Mouse (Mus musculus) forebrain, embryonic 12.5 days (tissue): ENCODE results near the gene Cacna1b. TPM values are rescaled to one million over a fixed set of nuclear protein-coding genes. Genes with fewer than 3 reads are reported as not detected.
A peak's percentile ranks its signal among the peaks of the same experiment; 100 is the strongest.

Source experiments
- ATAC-seq: fragments of 200-750 bp; cut with Nextera tagmentation; 2 replicates; pipeline ENCODE4 v1.8.0; 2017; ENCODE audit warnings: moderate TSS enrichment; ENCODE audit not compliant: low FRiP score
- H3K27ac ChIP-seq: fragments of 300-500 bp; sonication (generic); 2 replicates; pipeline ENCODE4 v1.5.1; 2016; ENCODE audit warnings: mild to moderate bottlenecking
- H3K27me3 ChIP-seq: fragments of 300-500 bp; sonication (generic); 2 replicates; pipeline ENCODE4 v1.6.1; 2016; ENCODE audit warnings: mild to moderate bottlenecking
- H3K36me3 ChIP-seq: fragments of 300-500 bp; sonication (generic); replicated peaks from 2 replicates; pipeline ENCODE4 v1.6.1; 2016; ENCODE audit warnings: mild to moderate bottlenecking
- H3K4me1 ChIP-seq: fragments of 300-500 bp; sonication (generic); 2 replicates; pipeline ENCODE4 v1.6.1; 2016
- H3K4me2 ChIP-seq: fragments of 300-500 bp; sonication (generic); 2 replicates; pipeline ENCODE4 v1.6.1; 2016; ENCODE audit warnings: mild to moderate bottlenecking, moderate library complexity
- H3K4me3 ChIP-seq: fragments of 300-500 bp; sonication (generic); replicated peaks from 2 replicates; pipeline ENCODE4 v1.5.1; 2016; ENCODE audit warnings: mild to moderate bottlenecking
- H3K9ac ChIP-seq: fragments of 300-500 bp; sonication (generic); 2 replicates; pipeline ENCODE4 v1.6.1; 2016; ENCODE audit warnings: mild to moderate bottlenecking
- H3K9me3 ChIP-seq: fragments of 300-500 bp; sonication (generic); 2 replicates; pipeline ENCODE4 v1.6.1; 2016
- WGBS: fragments of 180-500 bp; shearing (Covaris S2); methylation state at CpG from one replicate; pipeline ENCODE4 v1.1.7; 2016; 5-methylcytosine and 5-hydroxymethylcytosine counted together
- polyA plus RNA-seq: library from polyadenylated mRNA; unstranded; fragments of >200 nt; fragmentation: Nextera tagmentation; extraction: Ambion mirVana; gene quantifications from 2 replicates; pipeline ENCODE4 v1.2.1, GENCODE M21; 2016

Cacna1b gene
- polyA plus RNA-seq: 3.0 and 5.8 TPM in 2 replicates

DNA sequence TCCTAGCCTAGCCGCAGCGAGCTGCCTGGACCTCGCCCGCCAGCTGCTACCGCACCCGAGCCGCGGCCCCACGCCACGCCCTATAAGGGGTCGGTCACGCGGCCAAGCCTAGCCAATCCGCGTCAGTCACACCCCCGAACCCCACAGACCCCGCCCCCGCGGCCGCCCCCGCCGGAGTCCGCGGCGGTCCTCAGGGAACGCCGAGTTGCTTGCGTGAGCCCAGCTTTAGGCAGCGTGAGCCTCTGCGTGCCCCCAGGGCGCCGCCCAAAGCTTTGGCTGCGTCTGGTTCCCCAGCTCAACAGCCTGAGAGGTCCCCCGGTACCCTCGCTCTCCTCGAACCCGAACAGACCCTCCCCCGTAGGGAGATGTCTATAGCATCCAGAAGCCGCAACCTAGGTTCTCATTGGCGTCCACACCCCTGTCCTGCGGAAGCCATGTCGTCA lies at the start of gene Cacna1b:
TSS of gene Cacna1b (minus strand) at position 38 of the 443 bp plus-strand sequence.
- Histone ChIP-seq H3K27ac (peak within 1 kb of the TSS; percentile 50; the same call in 1 of the 2 replicates), H3K9me3 (no peaks in the 10 kb centered on the region), H3K4me1 (peaks cover 18% of the 10 kb centered on the region), H3K9ac (peak within 1 kb of the TSS; percentile 56), H3K27me3 (peaks cover 37% of the 10 kb centered on the region), H3K36me3 (no peaks in the 10 kb centered on the region), H3K4me2 (peak within 1 kb of the TSS; percentile 98), H3K4me3 (peak within 1 kb of the TSS; percentile 75)
- WGBS: 2% methylated on average over 41 of the region's 42 CpGs
- ATAC-seq: peak; percentile 94

DNA sequence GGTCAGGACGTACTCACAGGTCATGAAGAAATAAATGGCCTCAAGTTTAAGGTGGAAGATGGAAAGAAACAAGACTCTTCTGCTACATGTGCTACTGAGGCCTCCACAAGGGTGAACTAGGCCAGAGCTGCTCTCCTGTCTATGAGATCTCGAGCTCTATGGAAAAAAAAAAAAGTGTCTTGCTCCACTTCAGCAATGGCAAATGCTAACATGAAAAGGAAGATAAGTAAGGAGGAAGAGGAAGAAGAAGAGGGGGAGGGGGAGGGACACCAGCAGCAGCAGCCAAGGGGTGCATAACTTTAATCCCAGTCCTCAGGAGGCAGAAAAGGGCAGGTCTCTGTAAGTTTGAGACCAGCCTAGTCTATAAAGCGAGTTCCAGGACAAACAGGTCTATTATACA lies 46.8 kb upstream of the Cacna1b start:
- H3K27me3 ChIP-seq: no peaks in the 10 kb centered on the region
- H3K36me3 ChIP-seq: peaks cover 88% of the 10 kb centered on the region
- H3K4me1 ChIP-seq: no peaks in the 10 kb centered on the region
- no peak overlapping the region for H3K27ac ChIP-seq
- no peak overlapping the region for H3K9ac ChIP-seq
- H3K4me2 ChIP-seq: no peak overlapping the region
- ATAC-seq: no peak
- H3K9me3 ChIP-seq: no peaks in the 10 kb centered on the region
- H3K4me3 ChIP-seq: no peak overlapping the region
- 89% methylated on average over 3 of the region's 3 CpGs for WGBS

DNA sequence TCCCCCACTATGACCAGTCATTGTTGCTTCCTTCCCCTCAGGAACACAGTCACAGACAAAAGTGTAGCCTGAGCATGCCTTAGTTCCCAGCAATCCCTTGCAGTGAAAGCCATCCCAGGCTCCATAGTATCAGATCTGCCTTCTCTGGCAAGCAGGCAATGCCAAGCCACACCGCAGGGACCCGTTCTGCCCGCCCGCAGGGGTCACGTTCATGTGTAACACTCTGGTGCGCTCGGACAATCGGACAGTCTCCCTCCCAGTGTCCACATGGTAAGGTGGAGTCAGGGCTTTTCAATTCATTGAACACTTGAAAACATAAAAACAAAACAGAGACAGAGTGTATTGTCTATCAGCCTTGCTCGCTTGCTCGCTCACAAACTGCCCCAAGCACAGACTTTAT lies 44.7 kb upstream of the Cacna1b start:
- no peak overlapping the region for H3K27ac ChIP-seq
- no peaks in the 10 kb centered on the region for H3K9me3 ChIP-seq
- 83% methylated on average over 10 of the region's 10 CpGs for WGBS
- H3K27me3 ChIP-seq: no peaks in the 10 kb centered on the region
- H3K4me3 ChIP-seq: no peak overlapping the region
- H3K4me2 ChIP-seq: no peak overlapping the region
- H3K36me3 ChIP-seq: peaks cover 91% of the 10 kb centered on the region
- no peaks in the 10 kb centered on the region for H3K4me1 ChIP-seq
- no peak overlapping the region for H3K9ac ChIP-seq
- ATAC-seq: no peak

DNA sequence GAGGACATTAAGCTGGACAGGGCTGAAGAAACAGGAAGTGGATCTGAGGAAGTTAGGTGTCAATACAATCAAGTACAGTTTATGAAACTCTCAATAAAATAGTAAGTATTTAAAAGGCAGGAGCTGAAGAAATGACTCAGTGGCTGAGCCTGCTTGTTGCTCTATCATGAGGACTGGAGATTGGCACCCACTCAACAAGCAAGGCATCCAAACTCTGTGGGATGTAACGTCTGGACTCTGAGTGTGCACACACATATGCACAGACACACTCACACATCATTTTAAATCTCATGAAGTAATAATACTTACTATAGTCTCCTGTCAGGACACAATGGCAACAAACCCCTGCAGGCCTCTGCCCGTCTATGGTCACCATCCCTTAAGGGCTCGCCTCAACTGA lies 44.1 kb upstream of the Cacna1b start:
- H3K27ac ChIP-seq: no peak overlapping the region
- 94% methylated on average over 3 of the region's 3 CpGs for WGBS
- no peak for ATAC-seq
- no peaks in the 10 kb centered on the region for H3K27me3 ChIP-seq
- H3K4me3 ChIP-seq: no peak overlapping the region
- peaks cover 91% of the 10 kb centered on the region for H3K36me3 ChIP-seq
- H3K9ac ChIP-seq: no peak overlapping the region
- no peaks in the 10 kb centered on the region for H3K9me3 ChIP-seq
- no peaks in the 10 kb centered on the region for H3K4me1 ChIP-seq
- no peak overlapping the region for H3K4me2 ChIP-seq

DNA sequence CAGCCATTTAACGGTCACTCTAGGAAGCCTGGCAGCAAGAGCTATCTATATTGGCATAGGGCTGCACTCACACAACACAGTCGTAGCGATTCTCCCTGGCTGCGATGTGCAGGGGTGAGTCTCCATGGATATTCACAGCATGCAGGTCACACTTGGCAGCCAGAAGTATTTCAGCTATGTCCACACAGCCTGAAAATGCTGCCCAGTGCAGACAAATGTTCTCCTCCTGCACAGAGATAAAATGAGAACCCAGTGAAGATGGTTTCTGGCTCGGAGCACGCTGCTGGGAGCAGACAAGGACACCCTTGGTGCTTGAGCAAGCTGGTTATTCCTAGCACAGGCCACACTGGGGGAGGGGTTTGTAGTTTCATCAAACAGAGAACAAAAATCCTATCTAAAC lies 43.2 kb upstream of the Cacna1b start:
- H3K4me3 ChIP-seq: no peak overlapping the region
- no peak overlapping the region for H3K9ac ChIP-seq
- H3K4me2 ChIP-seq: no peak overlapping the region
- no peaks in the 10 kb centered on the region for H3K4me1 ChIP-seq
- no peak overlapping the region for H3K27ac ChIP-seq
- peaks cover 96% of the 10 kb centered on the region for H3K36me3 ChIP-seq
- no peak for ATAC-seq
- 92% methylated on average over 6 of the region's 6 CpGs for WGBS
- no peaks in the 10 kb centered on the region for H3K9me3 ChIP-seq
- H3K27me3 ChIP-seq: no peaks in the 10 kb centered on the region

DNA sequence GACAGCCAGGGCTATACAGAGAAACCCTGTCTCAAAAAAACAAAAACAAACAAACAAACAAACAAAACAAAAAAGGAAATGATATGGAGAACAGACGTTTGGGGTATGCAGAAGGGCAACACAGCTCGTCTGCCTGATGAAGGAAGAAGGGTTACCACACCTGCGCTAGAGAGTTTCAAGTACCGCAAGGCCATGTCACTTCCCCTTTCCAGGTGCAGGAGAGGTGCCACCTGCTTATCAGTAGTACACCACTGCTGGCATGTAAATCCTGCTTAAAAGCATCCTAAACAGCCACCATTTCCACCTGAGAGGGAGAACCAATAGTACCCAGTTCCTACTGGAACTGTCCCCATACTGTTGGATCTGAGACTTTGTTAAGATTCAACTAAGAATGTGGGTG lies 42.7 kb upstream of the Cacna1b start:
- 92% methylated on average over 4 of the region's 4 CpGs for WGBS
- H3K4me3 ChIP-seq: no peak overlapping the region
- H3K36me3 ChIP-seq: peaks cover 96% of the 10 kb centered on the region
- ATAC-seq: no peak
- no peaks in the 10 kb centered on the region for H3K27me3 ChIP-seq
- no peaks in the 10 kb centered on the region for H3K9me3 ChIP-seq
- no peak overlapping the region for H3K4me2 ChIP-seq
- no peaks in the 10 kb centered on the region for H3K4me1 ChIP-seq
- H3K27ac ChIP-seq: no peak overlapping the region
- no peak overlapping the region for H3K9ac ChIP-seq

DNA sequence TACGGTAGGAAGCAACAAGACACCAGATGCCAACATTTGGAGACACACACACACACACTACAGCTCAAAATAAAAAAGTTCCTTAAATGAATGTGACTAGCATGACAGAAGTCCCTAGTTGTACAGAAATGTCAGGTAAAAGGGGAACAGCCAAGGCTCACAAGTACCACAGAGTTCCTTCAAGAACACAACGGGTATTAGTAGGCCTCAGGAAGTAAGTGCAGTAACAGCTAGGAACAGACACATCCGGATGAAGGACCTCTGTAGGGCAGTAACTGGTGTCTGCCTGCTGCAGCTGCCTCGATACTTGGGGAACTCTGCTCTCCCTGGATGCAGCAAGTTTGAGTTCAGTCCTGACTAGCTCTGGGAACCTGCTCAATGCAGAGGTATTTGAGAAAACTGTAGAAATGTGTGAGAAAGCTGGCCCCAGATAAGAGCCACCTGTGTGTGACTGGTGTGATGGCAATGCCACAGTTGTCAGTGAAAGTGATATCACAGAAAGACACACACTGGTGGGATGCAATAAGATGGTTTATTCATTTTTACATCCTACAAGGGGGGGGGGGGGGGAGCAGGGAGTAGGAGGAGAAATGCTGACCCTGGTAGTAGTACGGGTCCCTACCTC lies 34.0 kb upstream of the Cacna1b start:
- Histone ChIP-seq H3K9ac (no peak overlapping the region), H3K9me3 (no peaks in the 10 kb centered on the region), H3K27me3 (no peaks in the 10 kb centered on the region), H3K27ac (no peak overlapping the region), H3K4me3 (no peak overlapping the region), H3K4me1 (no peaks in the 10 kb centered on the region), H3K36me3 (peaks cover 98% of the 10 kb centered on the region), H3K4me2 (no peak overlapping the region)
- ATAC-seq: no peak
- 90% methylated on average over 5 of the region's 5 CpGs for WGBS

DNA sequence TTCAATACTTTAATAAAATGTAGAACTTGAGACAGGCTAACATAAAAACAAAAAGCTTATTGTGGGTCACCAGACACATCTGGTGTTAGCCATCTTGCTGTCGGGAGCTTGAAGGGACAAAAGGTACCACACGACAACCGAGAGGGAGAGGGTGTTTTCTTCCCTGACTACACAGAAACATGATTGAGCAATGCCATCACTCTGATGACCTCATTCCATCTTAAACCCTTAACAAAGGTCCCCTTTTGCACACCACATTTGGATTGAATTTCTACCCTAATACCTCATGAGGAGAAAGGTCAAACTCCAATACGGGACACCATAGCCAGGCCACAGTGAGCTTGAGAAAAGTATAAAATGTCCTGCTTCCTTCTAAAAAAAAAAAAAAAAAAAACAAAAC lies 24.3 kb upstream of the Cacna1b start:
- no peak overlapping the region for H3K9ac ChIP-seq
- H3K27ac ChIP-seq: no peak overlapping the region
- H3K9me3 ChIP-seq: no peaks in the 10 kb centered on the region
- no peak overlapping the region for H3K4me2 ChIP-seq
- H3K27me3 ChIP-seq: no peaks in the 10 kb centered on the region
- ATAC-seq: no peak
- WGBS: 44% methylated on average over 4 of the region's 4 CpGs
- H3K4me1 ChIP-seq: no peaks in the 10 kb centered on the region
- H3K36me3 ChIP-seq: peaks cover 23% of the 10 kb centered on the region
- H3K4me3 ChIP-seq: no peak overlapping the region

DNA sequence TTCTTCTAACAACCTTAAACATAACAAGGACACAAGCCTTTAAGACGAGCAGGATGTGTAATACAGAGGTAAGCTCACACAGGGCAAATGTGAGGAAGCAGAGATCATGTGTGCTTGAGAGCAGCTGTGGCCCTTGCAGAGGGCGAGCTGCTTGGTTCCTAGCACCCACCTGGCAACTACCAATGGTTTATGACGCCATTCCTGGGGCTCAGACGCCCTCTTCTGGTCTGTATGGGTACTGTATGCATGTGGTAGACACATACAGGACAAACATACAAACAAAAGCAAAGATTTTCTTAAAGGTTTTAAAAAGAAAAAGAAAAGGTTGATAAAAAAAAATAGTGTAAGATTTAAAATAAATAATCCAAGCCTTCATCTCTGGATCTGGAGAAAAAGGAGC lies 18.3 kb upstream of the Cacna1b start:
- Histone ChIP-seq H3K27ac (no peak overlapping the region), H3K4me2 (no peak overlapping the region), H3K9ac (no peak overlapping the region), H3K9me3 (0 out of 2 replicates have a peak, but pooled peaks cover 3% of the 10 kb centered on the region), H3K4me1 (peaks cover 7% of the 10 kb centered on the region), H3K4me3 (no peak overlapping the region), H3K27me3 (no peaks in the 10 kb centered on the region), H3K36me3 (no peaks in the 10 kb centered on the region)
- WGBS: 45% methylated on average over 4 of the region's 4 CpGs
- no peak for ATAC-seq

DNA sequence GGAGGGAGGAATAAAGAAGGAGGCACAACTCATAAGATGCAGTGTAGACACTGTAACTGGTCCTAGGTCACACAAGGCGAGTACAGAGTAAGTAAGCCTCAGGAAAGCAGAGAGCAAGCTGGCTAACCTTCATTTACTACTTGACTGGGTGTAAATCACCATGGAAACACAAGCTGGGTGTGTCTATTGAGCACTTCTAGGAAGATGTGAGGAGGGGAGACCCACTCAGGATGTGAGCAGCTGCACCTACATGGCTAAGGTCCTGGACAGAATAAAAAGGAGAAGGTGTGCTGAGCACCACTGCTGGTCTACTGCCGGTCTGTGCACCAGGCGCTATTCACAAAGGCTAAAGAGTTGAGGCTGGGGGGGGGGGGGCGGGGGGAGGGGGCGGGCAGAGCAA lies 13.9 kb upstream of the Cacna1b start:
- no peaks in the 10 kb centered on the region for H3K36me3 ChIP-seq
- 11% methylated on average over 1 of the region's 5 CpGs for WGBS

DNA sequence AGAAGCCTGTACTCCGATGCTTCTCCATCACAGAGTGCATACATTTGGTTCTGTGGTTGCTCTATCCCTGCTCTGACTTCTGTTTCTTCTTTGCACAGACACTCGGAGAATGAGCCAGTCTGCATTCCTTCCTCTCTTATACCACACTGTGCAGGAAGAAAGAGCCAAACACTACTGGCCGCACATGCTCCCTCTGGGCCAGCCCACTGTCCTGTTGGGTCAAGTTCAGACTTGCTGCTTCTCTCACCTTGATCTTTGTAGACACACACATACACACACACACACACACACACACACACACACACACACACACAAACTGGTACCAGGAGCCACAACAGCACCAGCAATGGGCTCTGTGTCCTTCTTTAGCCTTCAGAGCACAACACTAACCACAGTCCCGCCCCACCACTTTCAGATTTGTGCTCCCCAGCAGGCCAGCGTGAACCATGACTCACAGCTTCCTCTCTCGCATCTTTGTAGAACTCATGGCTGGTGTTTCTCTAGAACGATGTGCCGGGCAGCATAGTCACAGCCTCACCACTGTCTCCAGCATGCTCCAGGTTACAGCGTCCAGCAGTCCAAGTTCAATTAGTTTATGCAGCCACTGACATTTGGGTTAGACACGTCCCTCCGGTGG lies 13.1 kb upstream of the Cacna1b start:
- H3K9me3 ChIP-seq: 0 out of 2 replicates have a peak, but pooled peaks cover 3% of the 10 kb centered on the region
- no peaks in the 10 kb centered on the region for H3K36me3 ChIP-seq
- H3K9ac ChIP-seq: no peak overlapping the region
- H3K27me3 ChIP-seq: no peaks in the 10 kb centered on the region
- no peak overlapping the region for H3K27ac ChIP-seq
- 80% methylated on average over 11 of the region's 11 CpGs for WGBS
- ATAC-seq: no peak
- no peak overlapping the region for H3K4me3 ChIP-seq
- H3K4me1 ChIP-seq: peaks cover 11% of the 10 kb centered on the region
- no peak overlapping the region for H3K4me2 ChIP-seq

More for the DNA sequence above, 13.9 kb upstream of the Cacna1b start:
- Histone ChIP-seq H3K4me1 (peaks cover 11% of the 10 kb centered on the region), H3K4me2 (no peak overlapping the region), H3K27ac (no peak overlapping the region), H3K9me3 (0 out of 2 replicates have a peak, but pooled peaks cover 3% of the 10 kb centered on the region), H3K4me3 (no peak overlapping the region), H3K27me3 (no peaks in the 10 kb centered on the region), H3K9ac (no peak overlapping the region)
- no peak for ATAC-seq

DNA sequence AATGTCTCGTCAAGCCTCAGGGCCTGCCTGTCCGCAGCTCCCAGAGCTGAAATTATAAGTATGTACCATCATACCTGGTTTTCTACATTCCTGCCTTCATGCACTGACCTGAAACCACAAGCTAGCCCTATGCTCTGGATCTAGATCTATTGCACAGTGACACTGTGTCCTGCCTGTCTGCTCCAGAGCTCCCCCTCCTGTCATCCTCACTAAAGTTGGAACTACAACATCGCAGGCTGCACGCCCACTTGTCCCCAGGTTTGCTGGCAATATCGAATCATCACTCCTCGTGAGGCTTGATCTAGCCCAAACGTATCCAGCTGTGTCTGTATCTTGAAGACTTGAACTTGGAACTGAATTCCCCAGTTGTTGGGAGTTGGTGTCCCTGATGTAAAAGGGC lies 11.9 kb upstream of the Cacna1b start:
- ATAC-seq: no peak
- Histone ChIP-seq H3K4me2 (no peak overlapping the region), H3K36me3 (no peaks in the 10 kb centered on the region), H3K9ac (no peak overlapping the region), H3K4me1 (peaks cover 11% of the 10 kb centered on the region), H3K4me3 (no peak overlapping the region), H3K9me3 (no peaks in the 10 kb centered on the region), H3K27me3 (no peaks in the 10 kb centered on the region), H3K27ac (no peak overlapping the region)
- WGBS: 66% methylated on average over 7 of the region's 7 CpGs

DNA sequence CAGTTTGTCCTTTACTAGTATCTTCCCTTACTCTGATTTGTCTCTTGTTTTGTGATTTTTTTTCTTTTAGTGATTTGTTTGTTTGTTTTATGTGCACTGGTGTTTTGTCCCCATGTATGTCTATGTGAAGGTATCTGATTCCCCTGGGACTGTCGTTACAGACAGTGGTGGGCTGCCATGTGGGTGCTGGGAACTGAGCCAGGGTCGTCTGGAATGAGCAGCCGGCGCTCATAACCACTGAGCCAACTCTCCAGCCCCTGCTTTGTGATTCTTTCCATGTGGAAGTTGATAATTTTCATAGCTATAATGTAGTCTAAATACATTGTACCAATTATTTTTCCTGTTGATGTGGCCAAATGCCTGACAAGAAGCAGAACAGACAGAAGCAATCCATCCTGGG lies 7.9 kb upstream of the Cacna1b start:
- Histone ChIP-seq H3K9ac (no peak overlapping the region), H3K36me3 (no peaks in the 10 kb centered on the region), H3K9me3 (no peaks in the 10 kb centered on the region), H3K4me3 (no peak overlapping the region), H3K4me1 (peaks cover 4% of the 10 kb centered on the region; the same call in 1 of the 2 replicates), H3K4me2 (no peak overlapping the region), H3K27ac (no peak overlapping the region), H3K27me3 (0 out of 2 replicates have a peak, but pooled peaks cover 4% of the 10 kb centered on the region)
- 89% methylated on average over 4 of the region's 4 CpGs for WGBS
- no peak for ATAC-seq
